Mouse (Mus musculus) MEL (cell line): Measurements from ENCODE around the gene Jrkl. TPM values are rescaled to one million over a fixed set of nuclear protein-coding genes. Genes with fewer than 3 reads are reported as not detected.

Experiments used
- DNase-seq: peaks from one replicate; pipeline ENCODE4 v3.0.0; 2011; ENCODE audit warnings: low read depth, low spot score
- H3K27ac ChIP-seq: 2 replicates; pipeline ENCODE4 v1.5.1; 2012; ENCODE audit warnings: low read depth, mild to moderate bottlenecking, control low read depth, low read length, moderate library complexity; ENCODE audit not compliant: control insufficient read depth
- H3K27me3 ChIP-seq, 2 experiments: fragments of 150-350 bp in 1 of 2; sonication (generic) in 1 of 2; 2 replicates each; pipeline ENCODE4 v1.6.1; 2012; ENCODE audit warnings: low read length in 2 of 2, mild to moderate bottlenecking in 2 of 2, improper control_type of control experiment in 1 of 2, moderate library complexity in 1 of 2; ENCODE audit not compliant: insufficient read depth in 2 of 2, control insufficient read depth in 1 of 2
- H3K36me3 ChIP-seq, 2 experiments: 2 replicates each; pipeline ENCODE4 v1.6.1; 2012 to 2014; ENCODE audit warnings: low read length in 2 of 2, improper control_type of control experiment in 1 of 2, inconsistent platforms in 1 of 2, mild to moderate bottlenecking in 1 of 2; ENCODE audit not compliant: insufficient read depth in 2 of 2, control insufficient read depth in 1 of 2
- H3K4me1 ChIP-seq, 2 experiments: fragments of 150-350 bp in 1 of 2; sonication (generic) in 1 of 2; 2 replicates each; pipeline ENCODE4 v1.6.1; 2012; ENCODE audit warnings: low read length in 2 of 2, improper control_type of control experiment in 1 of 2, mild to moderate bottlenecking in 1 of 2; ENCODE audit not compliant: insufficient read depth in 2 of 2, control insufficient read depth in 1 of 2
- H3K4me3 ChIP-seq, 2 experiments: fragments of 150-350 bp in 1 of 2; sonication (generic) in 1 of 2; 2 replicates each; pipeline ENCODE4 v1.5.1; 2012; ENCODE audit warnings: low read depth in 2 of 2, low read length in 2 of 2, mild to moderate bottlenecking in 2 of 2, moderate library complexity in 2 of 2, control low read depth in 1 of 2, improper control_type of control experiment in 1 of 2; ENCODE audit not compliant: control insufficient read depth in 1 of 2, insufficient read depth in 1 of 2
- H3K79me2 ChIP-seq: 2 replicates; pipeline ENCODE4 v1.6.1; 2012; ENCODE audit warnings: mild to moderate bottlenecking, low read length, moderate library complexity; ENCODE audit not compliant: control insufficient read depth, poor library complexity, insufficient read depth
- H3K9ac ChIP-seq: 2 replicates; pipeline ENCODE4 v1.6.1; 2012; ENCODE audit warnings: low read depth, mild to moderate bottlenecking, control low read depth, low read length, moderate library complexity; ENCODE audit not compliant: control insufficient read depth, poor library complexity, severe bottlenecking
- H3K9me3 ChIP-seq: fragments of 150-350 bp; sonication (generic); replicated peaks from 2 replicates; pipeline ENCODE4 v1.6.1; 2012; ENCODE audit warnings: mild to moderate bottlenecking, low read length, improper control_type of control experiment, moderate library complexity; ENCODE audit not compliant: insufficient read depth
- BHLHE40 ChIP-seq: IDR thresholded peaks from 2 replicates; pipeline ENCODE4 v1.6.1; 2012; ENCODE audit warnings: low read depth, mild to moderate bottlenecking, inconsistent platforms, low read length, improper control_type of control experiment, borderline replicate concordance
- CHD1 ChIP-seq: IDR thresholded peaks from 2 replicates; pipeline ENCODE4 v1.6.1; 2012; ENCODE audit warnings: low read depth, mild to moderate bottlenecking, inconsistent platforms, low read length, improper control_type of control experiment
- CHD2 ChIP-seq: IDR thresholded peaks from 2 replicates; pipeline ENCODE4 v1.6.1; 2011; ENCODE audit warnings: low read length, improper control_type of control experiment
- CTCF ChIP-seq, 3 experiments: IDR thresholded peaks in 2 of 3; conservative IDR thresholded peaks in 1 of 3; 2 replicates each; pipeline ENCODE4 v1.5.1; 2011 to 2012; ENCODE audit warnings: low read length in 3 of 3, low read depth in 2 of 3, mild to moderate bottlenecking in 2 of 3, improper control_type of control experiment in 1 of 3, inconsistent platforms in 1 of 3, mixed read lengths in 1 of 3, moderate library complexity in 1 of 3; ENCODE audit not compliant: control insufficient read depth in 1 of 3, insufficient read depth in 1 of 3, poor library complexity in 1 of 3, severe bottlenecking in 1 of 3
- E2F4 ChIP-seq: IDR thresholded peaks from 2 replicates; pipeline ENCODE4 v1.6.1; 2011; ENCODE audit warnings: low read depth, low read length, improper control_type of control experiment, borderline replicate concordance
- EP300 ChIP-seq, 2 experiments: IDR thresholded peaks; 2 replicates each; pipeline ENCODE4 v1.6.1; 2011; ENCODE audit warnings: improper control_type of control experiment in 2 of 2, low read length in 2 of 2, low read depth in 1 of 2, mild to moderate bottlenecking in 1 of 2
- ETS1 ChIP-seq: IDR thresholded peaks from 2 replicates; pipeline ENCODE4 v1.6.1; 2012; ENCODE audit warnings: low read depth, mild to moderate bottlenecking, inconsistent platforms, low read length, improper control_type of control experiment, moderate library complexity
- GABPA ChIP-seq: IDR thresholded peaks from 2 replicates; pipeline ENCODE4 v1.6.1; 2012; ENCODE audit warnings: low read depth, mild to moderate bottlenecking, inconsistent platforms, low read length, improper control_type of control experiment, moderate library complexity
- GATA1 ChIP-seq: IDR thresholded peaks from 2 replicates; pipeline ENCODE4 v1.6.1; 2011; ENCODE audit warnings: low read depth, low read length, improper control_type of control experiment
- HCFC1 ChIP-seq: IDR thresholded peaks from 2 replicates; pipeline ENCODE4 v1.6.1; 2012; ENCODE audit warnings: low read depth, mild to moderate bottlenecking, inconsistent platforms, low read length, improper control_type of control experiment, moderate library complexity
- JUND ChIP-seq: IDR thresholded peaks from 2 replicates; pipeline ENCODE4 v1.6.1; 2011; ENCODE audit warnings: low read depth, mild to moderate bottlenecking, improper control_type of control experiment, low read length
- KAT2A ChIP-seq: conservative IDR thresholded peaks from 2 replicates; pipeline ENCODE4 v1.6.1; 2012; ENCODE audit warnings: low read depth, low read length, improper control_type of control experiment, inconsistent platforms
- MAFK ChIP-seq: IDR thresholded peaks from 2 replicates; pipeline ENCODE4 v1.6.1; 2011; ENCODE audit warnings: low read depth, mild to moderate bottlenecking, low read length, improper control_type of control experiment, borderline replicate concordance
- MAX ChIP-seq: IDR thresholded peaks from 2 replicates; pipeline ENCODE4 v1.6.1; 2011; ENCODE audit warnings: low read length, improper control_type of control experiment
- MAZ ChIP-seq: IDR thresholded peaks from 2 replicates; pipeline ENCODE4 v1.6.1; 2012; ENCODE audit warnings: low read depth, mild to moderate bottlenecking, inconsistent platforms, low read length, improper control_type of control experiment
- MEF2A ChIP-seq: IDR thresholded peaks from 2 replicates; pipeline ENCODE4 v1.6.1; 2014; ENCODE audit warnings: low read depth, mild to moderate bottlenecking, inconsistent platforms, low read length, improper control_type of control experiment; ENCODE audit not compliant: poor library complexity, insufficient replicate concordance, severe bottlenecking; ENCODE audit errors: extremely low read depth
- MXI1 ChIP-seq: IDR thresholded peaks from 2 replicates; pipeline ENCODE4 v1.6.1; 2011; ENCODE audit warnings: mild to moderate bottlenecking, low read depth, low read length, improper control_type of control experiment
- MYB ChIP-seq: IDR thresholded peaks from 2 replicates; pipeline ENCODE4 v1.6.1; 2011; ENCODE audit warnings: mild to moderate bottlenecking, low read depth, low read length, improper control_type of control experiment
- MYC ChIP-seq: IDR thresholded peaks from 2 replicates; pipeline ENCODE4 v1.6.1; 2011; ENCODE audit warnings: low read depth, mild to moderate bottlenecking, low read length, improper control_type of control experiment, moderate library complexity
- NELFE ChIP-seq: IDR thresholded peaks from 2 replicates; pipeline ENCODE4 v1.6.1; 2011; ENCODE audit warnings: low read depth, low read length, improper control_type of control experiment
- POLR2A ChIP-seq, 2 experiments: IDR thresholded peaks; 2 replicates each; pipeline ENCODE4 v1.6.1; 2011 to 2012; ENCODE audit warnings: low read length in 2 of 2, mild to moderate bottlenecking in 2 of 2, control low read depth in 1 of 2, improper control_type of control experiment in 1 of 2, low read depth in 1 of 2, moderate library complexity in 1 of 2; ENCODE audit not compliant: control insufficient read depth in 1 of 2, insufficient read depth in 1 of 2, poor library complexity in 1 of 2
- POLR2AphosphoS2 ChIP-seq: IDR thresholded peaks from 2 replicates; pipeline ENCODE4 v1.6.1; 2011; ENCODE audit warnings: low read length, improper control_type of control experiment
- POLR2AphosphoS5 ChIP-seq: IDR thresholded peaks from 2 replicates; pipeline ENCODE4 v1.6.1; 2012; ENCODE audit warnings: low read depth, borderline replicate concordance, mild to moderate bottlenecking, inconsistent platforms, low read length, moderate library complexity, mixed read lengths
- RAD21 ChIP-seq: IDR thresholded peaks from 2 replicates; pipeline ENCODE4 v1.6.1; 2011; ENCODE audit warnings: mild to moderate bottlenecking, low read depth, low read length, improper control_type of control experiment
- RCOR1 ChIP-seq: IDR thresholded peaks from 2 replicates; pipeline ENCODE4 v1.6.1; 2012; ENCODE audit warnings: low read depth, mild to moderate bottlenecking, inconsistent platforms, low read length, improper control_type of control experiment
- SIN3A ChIP-seq: IDR thresholded peaks from 2 replicates; pipeline ENCODE4 v1.6.1; 2012; ENCODE audit warnings: low read length, improper control_type of control experiment, inconsistent platforms
- SMC3 ChIP-seq: IDR thresholded peaks from 2 replicates; pipeline ENCODE4 v1.6.1; 2011; ENCODE audit warnings: low read depth, low read length, improper control_type of control experiment
- TAL1 ChIP-seq: IDR thresholded peaks from 2 replicates; pipeline ENCODE4 v1.6.1; 2012; ENCODE audit warnings: mild to moderate bottlenecking, inconsistent platforms, low read length, moderate library complexity, mixed read lengths
- TBP ChIP-seq: IDR thresholded peaks from 2 replicates; pipeline ENCODE4 v1.8.0; 2011; ENCODE audit warnings: low read depth, low read length, improper control_type of control experiment
- TCF12 ChIP-seq: IDR thresholded peaks from 2 replicates; pipeline ENCODE4 v1.6.1; 2014; ENCODE audit warnings: low read depth, mild to moderate bottlenecking, inconsistent platforms, low read length, improper control_type of control experiment, moderate library complexity
- UBTF ChIP-seq: IDR thresholded peaks from 2 replicates; pipeline ENCODE4 v1.6.1; 2012; ENCODE audit warnings: low read depth, mild to moderate bottlenecking, inconsistent platforms, low read length, improper control_type of control experiment, moderate library complexity, borderline replicate concordance; ENCODE audit not compliant: insufficient read depth
- USF1 ChIP-seq: IDR thresholded peaks from 2 replicates; pipeline ENCODE4 v1.6.1; 2014; ENCODE audit warnings: low read depth, mild to moderate bottlenecking, inconsistent platforms, low read length, improper control_type of control experiment, moderate library complexity
- USF2 ChIP-seq, 2 experiments: IDR thresholded peaks; 2 replicates each; pipeline ENCODE4 v1.6.1; 2011 to 2012; ENCODE audit warnings: improper control_type of control experiment in 2 of 2, low read length in 2 of 2, borderline replicate concordance in 1 of 2, inconsistent platforms in 1 of 2, low read depth in 1 of 2, mild to moderate bottlenecking in 1 of 2; ENCODE audit not compliant: insufficient read depth in 1 of 2
- ZC3H11A ChIP-seq: IDR thresholded peaks from 2 replicates; pipeline ENCODE4 v1.6.1; 2012; ENCODE audit warnings: low read depth, mild to moderate bottlenecking, inconsistent platforms, low read length, improper control_type of control experiment
- ZMIZ1 ChIP-seq: IDR thresholded peaks from 2 replicates; pipeline ENCODE4 v1.6.1; 2012; ENCODE audit warnings: low read depth, mild to moderate bottlenecking, inconsistent platforms, low read length, improper control_type of control experiment, moderate library complexity
- ZNF384 ChIP-seq: IDR thresholded peaks from 2 replicates; pipeline ENCODE4 v1.6.1; 2012; ENCODE audit warnings: low read depth, mild to moderate bottlenecking, inconsistent platforms, low read length, improper control_type of control experiment
- polyA plus RNA-seq, 2 experiments: library from polyadenylated mRNA; stranded (reverse) in 1 of 2; unstranded in 1 of 2; fragments of >175 nt in 1 of 2; fragments of >200 nt in 1 of 2; gene quantifications; 2 replicates each; pipeline versions ENCODE4 v1.2.1 to v1.2.4; 2012; ENCODE audit warnings: low replicate concordance in 2 of 2, low read depth in 1 of 2; ENCODE audit not compliant: insufficient read length in 2 of 2, insufficient read depth in 1 of 2, missing spikeins in 1 of 2
- total RNA-seq: library from RNA; depleted of rRNA; stranded (reverse); fragments of 300-350 nt; gene quantifications from 2 replicates; pipeline ENCODE4 v1.2.3, GENCODE M21; 2012

Jrkl gene
- total and polyA plus RNA-seq, 3 experiments: 1.7 to 3.1 TPM; not detected in 1

DNA sequence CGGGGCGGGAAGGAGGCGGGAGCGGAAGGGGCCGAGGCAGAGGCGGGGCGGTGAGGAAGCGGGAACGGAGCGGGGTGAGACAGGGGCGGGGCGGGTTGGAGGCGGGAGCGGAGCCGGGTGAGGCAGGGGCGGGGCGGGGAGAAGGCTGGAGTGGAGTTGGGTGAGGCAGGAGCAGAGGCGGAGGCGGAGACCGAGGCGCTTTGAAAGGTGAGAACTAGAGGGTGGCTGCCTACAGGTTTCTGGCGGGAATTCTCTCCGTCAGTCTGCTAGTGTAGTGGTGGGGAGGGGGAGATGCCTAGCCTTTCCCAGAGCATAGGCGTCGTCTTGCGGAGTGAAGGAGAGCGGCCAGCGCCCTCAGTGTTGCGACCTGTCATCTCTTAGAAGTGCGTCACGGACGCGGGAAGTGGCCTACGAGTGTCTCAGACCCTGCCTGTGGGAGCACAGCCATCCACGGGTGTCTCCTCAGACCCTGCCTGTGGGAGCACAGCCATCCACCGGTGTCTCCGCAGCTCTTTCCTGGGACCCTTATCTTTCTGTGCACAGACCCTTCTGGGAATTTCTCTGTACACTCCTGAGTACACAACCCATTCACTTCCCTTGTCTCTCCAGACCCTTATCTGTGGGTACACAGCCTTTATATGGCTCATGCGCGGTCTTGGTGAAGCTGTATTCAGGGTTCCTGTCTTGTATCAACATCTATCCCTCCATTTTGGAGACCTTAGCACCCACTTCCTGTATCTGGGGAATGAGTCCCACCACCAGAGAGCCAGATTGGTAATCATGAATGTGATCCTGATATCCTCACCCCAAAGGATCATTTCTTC is 1.4 kb upstream of the Jrkl start, which contains the start of gene Ccdc82:
Gene Ccdc82 (plus strand): TSS at position 141 of the 824 bp plus-strand sequence.
- Histone ChIP-seq H3K36me3 (peaks cover 0 to 34% of the 10 kb centered on the region in 2 experiments; a peak in 2 of 4 replicates), H3K9ac (peak within 1 kb of the TSS; percentile 63), H3K27ac (peak within 1 kb of the TSS; percentile 66), H3K79me2 (peaks cover 1% of the 10 kb centered on the region), H3K9me3 (no peaks in the 10 kb centered on the region), H3K4me3 (peak within 1 kb of the TSS; percentile 74 to 86), H3K27me3 (no peaks in the 10 kb centered on the region), H3K4me1 (peaks cover 17 to 24% of the 10 kb centered on the region in 2 experiments)
- peak; percentile 99 for DNase-seq
- no peak for TF ChIP-seq USF1
- peak; percentile 76 to 78 for TF ChIP-seq EP300 (IDR thresholded peaks at IDR 0.05; ENCODE audit: low read depth in 1 of 2, low read length in 2 of 2)
- peak; percentile 64; the same call in 1 of the 2 replicates for TF ChIP-seq ZMIZ1
- TF ChIP-seq ETS1: peak; percentile 68; the same call in 1 of the 2 replicates
- TF ChIP-seq MYC: no peak
- peak; percentile 90 for TF ChIP-seq SIN3A
- no peak for TF ChIP-seq JUND
- TF ChIP-seq POLR2AphosphoS2: peak; percentile 34; the same call in 1 of the 2 replicates
- TF ChIP-seq SMC3: no peak; the same call in 1 of the 2 replicates
- peak; percentile 15; the same call in 1 of the 2 replicates for TF ChIP-seq TBP
- TF ChIP-seq UBTF: no peak
- peak; percentile 51 to 79; a peak in 3 of 4 replicates for TF ChIP-seq POLR2A (IDR thresholded peaks at IDR 0.05; ENCODE audit: control insufficient read depth in 1 of 2, insufficient read depth in 1 of 2, low read depth in 1 of 2, low read length in 2 of 2, poor library complexity in 1 of 2)
- no peak for TF ChIP-seq MYB
- no peak for TF ChIP-seq CHD1
- TF ChIP-seq TAL1: peak; percentile 97
- peak; percentile 79 for TF ChIP-seq TCF12
- TF ChIP-seq MXI1: 0 out of 2 replicates have a peak, but pooled peaks have one; percentile 51
- peak; percentile 94 for TF ChIP-seq E2F4
- TF ChIP-seq MAX: peak; percentile 73
- peak; percentile 93 for TF ChIP-seq GATA1
- TF ChIP-seq MEF2A: no peak
- TF ChIP-seq CHD2: no peak
- no peak for TF ChIP-seq GABPA
- TF ChIP-seq MAZ: peak; percentile 53; the same call in 1 of the 2 replicates
- TF ChIP-seq BHLHE40: no peak
- no peak for TF ChIP-seq ZNF384
- TF ChIP-seq HCFC1: peak; percentile 14
- peak; percentile 36; the same call in 1 of the 2 replicates for TF ChIP-seq RCOR1
- no peak for TF ChIP-seq ZC3H11A
- TF ChIP-seq NELFE: peak; percentile 81
- no peak for TF ChIP-seq KAT2A
- TF ChIP-seq MAFK: no peak
- TF ChIP-seq RAD21: no peak
- TF ChIP-seq CTCF (IDR thresholded peaks at IDR 0.05 in 2 of 3, conservative IDR thresholded peaks at IDR 0.05 in 1 of 3; ENCODE audit: control insufficient read depth in 1 of 3, insufficient read depth in 1 of 3, low read depth in 2 of 3, low read length in 3 of 3, poor library complexity in 1 of 3, severe bottlenecking in 1 of 3): no peak
- TF ChIP-seq USF2 (IDR thresholded peaks at IDR 0.05; ENCODE audit: borderline replicate concordance in 1 of 2, insufficient read depth in 1 of 2, low read depth in 1 of 2, low read length in 2 of 2): no peak
- peak; percentile 92; the same call in 1 of the 2 replicates for TF ChIP-seq POLR2AphosphoS5
